In the genomic region with DNA sequence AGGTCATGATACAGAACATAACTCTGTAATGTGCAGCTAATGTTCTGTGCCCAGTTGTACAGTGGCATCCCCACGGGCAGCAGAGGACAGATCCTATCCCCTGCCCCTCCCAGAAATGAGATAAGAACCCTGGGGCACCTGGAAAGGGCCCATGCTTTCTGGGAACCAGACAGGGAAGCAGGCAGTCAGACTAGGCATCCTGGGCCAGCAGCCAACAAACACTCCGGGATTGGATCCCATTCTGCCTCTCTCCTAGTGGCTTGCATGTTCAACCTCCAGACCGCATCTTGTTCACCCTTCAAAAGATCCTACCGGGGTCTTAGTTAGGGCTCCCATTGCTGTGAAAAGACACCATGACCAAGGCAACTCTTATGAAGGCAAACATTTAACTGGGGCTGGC, we compare ENCODE assay signal across 23 mouse cellular contexts.
A peak's percentile ranks its signal among the peaks of the same experiment; 100 is the strongest.
DNase-seq lines count a peak whose midpoint lies in the region; ATAC-seq lines count a peak whose summit lies in the region.
"Had no signal": no experiment of that assay in that cellular context is flagged by ENCODE, and none has a peak within 500 bp of the region (broad histone marks: within the 10 kb centered on the region; RNA-seq: fewer than 3 reads in every experiment).

No protein-coding gene starts in this region.

- DNase-seq in heart, postnatal 10 days: peak; percentile 35 to 45
- no peak for DNase-seq in heart, adult 9 months (ENCODE audit: low spot score in 2 of 2)
- peak; percentile 42 for DNase-seq in cerebellum, adult 11-12 months
- peak; percentile 63 for DNase-seq in cerebellum, adult 9-10 months
- DNase-seq in cerebellum, postnatal 36 days: peak; percentile 46 to 56
- DNase-seq in neural tube, embryonic 10.5 days (ENCODE audit: extremely low spot score, low spot score): no peak
- DNase-seq: adrenal gland, postnatal 36 days; embryo, embryonic 11 days; gastrocnemius, postnatal 14 days; heart, adult 11 months; kidney, adult 2 months; kidney, postnatal 4 days; left cerebral cortex, postnatal 4 days; liver, postnatal 0 days; lung, postnatal 14 days; thymus, postnatal 4 days had no signal

- ATAC-seq in activated CD4-positive, CD25-positive, alpha-beta regulatory T cell, adult 4 months: no peak
- ATAC-seq: CD4-positive, CD25-positive, alpha-beta regulatory T cell, adult 4 months; forebrain, embryonic 14.5 days; hindbrain, postnatal 0 days; intestine, embryonic 15.5 days; liver, embryonic 12.5 days; liver, postnatal 0 days; midbrain, embryonic 15.5 days had no signal

- intact Hi-C loops in heart, postnatal 10 days (cut with DNase I): no loop called here

Comparison
In these comparisons a context has a peak if more than half of its experiments do, and no peak if none do; other contexts are left out.
1. DNase-seq: peak in heart, postnatal 10 days (2 of 2), cerebellum, adult 11-12 months (single experiment), cerebellum, adult 9-10 months (single experiment) and cerebellum, postnatal 36 days (2 of 2); none in heart, adult 9 months (0 of 2) and neural tube, embryonic 10.5 days (single experiment).